Mouse (Mus musculus) layer of hippocampus, adult 9-11 months (tissue): ENCODE measurements around the gene Scgb1b20.
"Not testable (repeated sequence)": the region's sequence is repeated elsewhere in the genome, so short reads cannot be mapped to it uniquely, and the experiment has no call there.

Source experiments
- DNase-seq: peaks from one replicate; pipeline ENCODE4 v3.0.0; 2022

Scgb1b20 gene

GRCm38 (mm10) chr7:33372934-33373333 lies at the start of gene Scgb1b20:
TSS of gene Scgb1b20 (plus strand) at chr7:33373234.
- not testable (repeated sequence) for DNase-seq

GRCm38 (mm10) chr7:33366222-33366621 lies 6.8 kb upstream of the Scgb1b20 start, which contains the start of gene Scgb2b20:
TSS of gene Scgb2b20 (minus strand) at chr7:33366322.
- DNase-seq = not testable (repeated sequence)

- not testable (repeated sequence) for DNase-seq
These were observed 26.7 kb downstream of the Scgb1b20 start for GRCm38 (mm10) chr7:33399749-33400148.

GRCm38 (mm10) chr7:33401650-33402049 lies 28.6 kb downstream of the Scgb1b20 start:
- DNase-seq = no peak

- not testable (repeated sequence) for DNase-seq
These were observed 36.6 kb downstream of the Scgb1b20 start for GRCm38 (mm10) chr7:33409681-33410080.
